Mouse (Mus musculus) C2C12 (cell line): ENCODE results near the gene Fam83d.

Experiments used
- CTCF ChIP-seq: IDR thresholded peaks from one replicate; pipeline ENCODE4 v1.5.1; 2011; ENCODE audit not compliant: control insufficient read depth, insufficient read depth, insufficient read length
- MYOG ChIP-seq: IDR thresholded peaks from one replicate; pipeline ENCODE4 v1.6.1; 2011; ENCODE audit not compliant: control insufficient read depth, insufficient read length; ENCODE audit errors: extremely low read depth

DNA sequence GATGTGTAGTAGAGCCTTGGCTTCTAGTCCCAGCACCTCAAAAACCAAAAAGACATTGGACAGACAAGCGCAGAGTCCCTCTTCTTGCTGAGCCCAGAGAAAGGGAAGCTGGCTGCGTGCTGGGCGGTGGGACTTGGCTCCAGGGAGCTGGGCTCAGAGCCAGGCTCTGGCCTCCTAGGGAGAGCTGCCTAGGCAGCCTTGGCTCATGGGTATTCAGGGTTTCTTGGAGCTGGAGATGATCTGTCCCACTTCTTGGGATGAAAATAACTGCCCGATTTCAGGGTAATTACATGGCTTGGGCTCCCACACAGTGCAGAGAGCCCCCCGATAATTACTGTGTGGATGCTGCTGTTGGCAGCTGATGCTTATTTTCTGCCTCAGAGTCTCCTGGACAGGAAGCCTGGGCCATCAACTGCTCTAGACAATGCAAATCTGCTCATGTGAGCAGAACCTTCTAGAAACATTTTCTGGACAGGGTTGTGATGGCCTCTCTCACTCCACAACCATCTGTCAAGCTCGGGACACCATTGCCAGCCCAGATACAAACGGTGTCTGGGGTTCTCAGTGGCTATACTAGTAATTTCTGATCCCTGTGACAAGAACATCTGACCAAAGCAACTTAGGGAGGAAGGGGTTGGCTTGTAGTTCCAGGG lies 33.3 kb upstream of the Fam83d start:
- TF ChIP-seq CTCF: no peak
- no peak for TF ChIP-seq MYOG
